ENCODE assay signal across 11 mouse cellular contexts in genomic region chr9:37403011-37403410, GRCm38 (mm10). TPM values are rescaled to one million over a fixed set of nuclear protein-coding genes. Genes with fewer than 3 reads are reported as not detected.
DNase-seq lines count a peak whose midpoint lies in the region; ATAC-seq lines count a peak whose summit lies in the region.
"Had no signal": no experiment of that assay in that cellular context is flagged by ENCODE, and none has a peak within 500 bp of the region (broad histone marks: within the 10 kb centered on the region; RNA-seq: fewer than 3 reads in every experiment).

No protein-coding gene starts in this region.

- H3K36me3 ChIP-seq in forebrain, embryonic 10.5 days (replicated peaks) = no peaks in the 10 kb centered on the region
- no peaks in the 10 kb centered on the region for H3K36me3 ChIP-seq in forebrain, embryonic 13.5 days (ENCODE audit: poor library complexity, severe bottlenecking)
- H3K36me3 ChIP-seq in kidney, embryonic 14.5 days (ENCODE audit: control insufficient read depth, insufficient read depth, low read length) = no peaks in the 10 kb centered on the region
- H3K36me3 ChIP-seq in neural tube, embryonic 13.5 days = no peaks in the 10 kb centered on the region
- H3K36me3 ChIP-seq in neural tube, embryonic 15.5 days = no peaks in the 10 kb centered on the region
- H3K36me3 ChIP-seq: neural tube, embryonic 12.5 days had no signal

- peak overlapping the region; percentile 25; the same call in 1 of the 2 replicates for H3K4me3 ChIP-seq in forebrain, embryonic 10.5 days
- no peak overlapping the region for H3K4me3 ChIP-seq in forebrain, embryonic 13.5 days
- H3K4me3 ChIP-seq in kidney, embryonic 14.5 days (ENCODE audit: low read length) = peak overlapping the region; percentile 30
- peak overlapping the region; percentile 15; the same call in 1 of the 2 replicates for H3K4me3 ChIP-seq in neural tube, embryonic 13.5 days
- H3K4me3 ChIP-seq in neural tube, embryonic 15.5 days (replicated peaks) = no peak overlapping the region; the same call in 1 of the 2 replicates
- H3K4me3 ChIP-seq: neural tube, embryonic 12.5 days had no signal

- DNase-seq in forebrain, embryonic 10.5 days (ENCODE audit: extremely low spot score, low spot score) = no peak
- no peak for DNase-seq in kidney, adult 9 months
- no peak for DNase-seq in urinary bladder, postnatal 36 days (ENCODE audit: low spot score in 2 of 2)
- DNase-seq: gastrocnemius, postnatal 25 days; kidney, postnatal 14 days had no signal

- peaks cover 12% of the 10 kb centered on the region for H3K4me1 ChIP-seq in forebrain, embryonic 10.5 days
- peaks cover 3% of the 10 kb centered on the region; the same call in 1 of the 2 replicates for H3K4me1 ChIP-seq in forebrain, embryonic 13.5 days
- no peaks in the 10 kb centered on the region for H3K4me1 ChIP-seq in kidney, embryonic 14.5 days (ENCODE audit: control insufficient read depth, insufficient read depth, low read length)
- peaks cover 8% of the 10 kb centered on the region for H3K4me1 ChIP-seq in neural tube, embryonic 13.5 days (replicated peaks)
- H3K4me1 ChIP-seq in neural tube, embryonic 15.5 days = peaks cover 7% of the 10 kb centered on the region

- H3K27ac ChIP-seq in forebrain, embryonic 10.5 days = no peak overlapping the region
- H3K27ac ChIP-seq in forebrain, embryonic 13.5 days = no peak overlapping the region
- H3K27ac ChIP-seq in kidney, embryonic 14.5 days (ENCODE audit: low read depth, low read length) = no peak overlapping the region
- H3K27ac ChIP-seq in neural tube, embryonic 13.5 days (replicated peaks) = no peak overlapping the region
- no peak overlapping the region for H3K27ac ChIP-seq in neural tube, embryonic 15.5 days (replicated peaks)
- H3K27ac ChIP-seq: neural tube, embryonic 12.5 days had no signal

- WGBS in forebrain, embryonic 10.5 days = 89% methylated on average over 7 of the region's 7 CpGs
- 88% methylated on average over 7 of the region's 7 CpGs for WGBS in forebrain, embryonic 13.5 days
- WGBS in kidney, embryonic 14.5 days = 81% methylated on average over 7 of the region's 7 CpGs
- WGBS in neural tube, embryonic 13.5 days = 87% methylated on average over 7 of the region's 7 CpGs
- WGBS in neural tube, embryonic 15.5 days = 93% methylated on average over 7 of the region's 7 CpGs

- H3K4me2 ChIP-seq in forebrain, embryonic 13.5 days = no peak overlapping the region
- H3K4me2 ChIP-seq in kidney, embryonic 14.5 days (replicated peaks; ENCODE audit: low read depth, low read length) = peak overlapping the region; percentile 17; the same call in 1 of the 2 replicates
- 0 out of 2 replicates have a peak overlapping the region, but pooled peaks have one; percentile 18 for H3K4me2 ChIP-seq in neural tube, embryonic 13.5 days
- H3K4me2 ChIP-seq in neural tube, embryonic 15.5 days = no peak overlapping the region
- H3K4me2 ChIP-seq: neural tube, embryonic 12.5 days had no signal

- ATAC-seq in forebrain, embryonic 13.5 days = no peak
- ATAC-seq in kidney, embryonic 14.5 days (ENCODE audit: low FRiP score, low TSS enrichment) = no peak
- no peak for ATAC-seq in neural tube, embryonic 13.5 days (ENCODE audit: low read depth)
- no peak for ATAC-seq in neural tube, embryonic 15.5 days (ENCODE audit: low FRiP score)
- ATAC-seq in megakaryocyte progenitor cell, adult 5-6 weeks (replicated peaks; ENCODE audit: poor library complexity) = no peak

- H3K9ac ChIP-seq in forebrain, embryonic 13.5 days = no peak overlapping the region
- 0 out of 2 replicates have a peak overlapping the region, but pooled peaks have one; percentile 34 for H3K9ac ChIP-seq in kidney, embryonic 14.5 days (ENCODE audit: low read depth, low read length)
- no peak overlapping the region for H3K9ac ChIP-seq in neural tube, embryonic 13.5 days
- no peak overlapping the region for H3K9ac ChIP-seq in neural tube, embryonic 15.5 days (replicated peaks)
- H3K9ac ChIP-seq: neural tube, embryonic 12.5 days had no signal

- H3K9me3 ChIP-seq in forebrain, embryonic 10.5 days = no peaks in the 10 kb centered on the region
- no peaks in the 10 kb centered on the region for H3K9me3 ChIP-seq in forebrain, embryonic 13.5 days (replicated peaks)
- H3K9me3 ChIP-seq in kidney, embryonic 14.5 days (ENCODE audit: control insufficient read depth, low read length) = no peaks in the 10 kb centered on the region
- H3K9me3 ChIP-seq in neural tube, embryonic 13.5 days = no peaks in the 10 kb centered on the region
- H3K9me3 ChIP-seq in neural tube, embryonic 15.5 days (replicated peaks) = no peaks in the 10 kb centered on the region
- H3K9me3 ChIP-seq: neural tube, embryonic 12.5 days had no signal

- peaks cover 26% of the 10 kb centered on the region for H3K27me3 ChIP-seq in forebrain, embryonic 10.5 days (ENCODE audit: poor library complexity, severe bottlenecking)
- H3K27me3 ChIP-seq in forebrain, embryonic 13.5 days = 0 out of 2 replicates have a peak, but pooled peaks cover 3% of the 10 kb centered on the region
- 0 out of 2 replicates have a peak, but pooled peaks cover 4% of the 10 kb centered on the region for H3K27me3 ChIP-seq in kidney, embryonic 14.5 days (ENCODE audit: control insufficient read depth, insufficient read depth, low read length)
- H3K27me3 ChIP-seq in neural tube, embryonic 13.5 days = no peaks in the 10 kb centered on the region
- H3K27me3 ChIP-seq in neural tube, embryonic 15.5 days (replicated peaks) = 0 out of 2 replicates have a peak, but pooled peaks cover 3% of the 10 kb centered on the region

RNA-seq across cellular contexts. Expression of gene Robo4, which starts 1.3 kb away (rescaled TPM):
- 4.8 and 6.8 TPM in 2 replicates for polyA plus RNA-seq in forebrain, embryonic 10.5 days (2016; fragmentation: Nextera tagmentation; extraction: Ambion mirVana)
- polyA plus RNA-seq in forebrain, embryonic 13.5 days (2015; fragmentation: Nextera tagmentation; extraction: Ambion mirVana) = 3.1 and 4.2 TPM in 2 replicates
- polyA plus RNA-seq in kidney, embryonic 14.5 days (2014; fragmentation: Nextera tagmentation; extraction: Ambion mirVana) = 10.5 and 11.9 TPM in 2 replicates
- polyA plus RNA-seq in neural tube, embryonic 13.5 days (2015; fragmentation: Nextera tagmentation; extraction: Ambion mirVana) = 6.2 and 7.8 TPM in 2 replicates
- polyA plus RNA-seq in neural tube, embryonic 15.5 days (2015; fragmentation: Nextera tagmentation; extraction: Ambion mirVana) = 5.4 and 6.2 TPM in 2 replicates
- total RNA-seq in megakaryocyte progenitor cell, adult 5-6 weeks (2015) = 0.17 and 0.86 TPM in 2 replicates
- 0.30 TPM in 1 of 2 replicates, not detected in the other for total RNA-seq in megakaryocyte progenitor cell, adult 5-6 weeks (2017)

RNA-seq across cellular contexts. Expression of gene Robo3, which starts 30.0 kb away (rescaled TPM):
- polyA plus RNA-seq in forebrain, embryonic 10.5 days (2016; fragmentation: Nextera tagmentation; extraction: Ambion mirVana) = 3.9 and 5.5 TPM in 2 replicates
- 7.1 and 9.3 TPM in 2 replicates for polyA plus RNA-seq in forebrain, embryonic 13.5 days (2015; fragmentation: Nextera tagmentation; extraction: Ambion mirVana)
- 0.09 and 0.11 TPM in 2 replicates for polyA plus RNA-seq in kidney, embryonic 14.5 days (2014; fragmentation: Nextera tagmentation; extraction: Ambion mirVana)
- 63.2 and 65.0 TPM in 2 replicates for polyA plus RNA-seq in neural tube, embryonic 13.5 days (2015; fragmentation: Nextera tagmentation; extraction: Ambion mirVana)
- 4.8 and 8.7 TPM in 2 replicates for polyA plus RNA-seq in neural tube, embryonic 15.5 days (2015; fragmentation: Nextera tagmentation; extraction: Ambion mirVana)
- 0.07 and 0.32 TPM in 2 replicates for total RNA-seq in megakaryocyte progenitor cell, adult 5-6 weeks (2015)
- total RNA-seq in megakaryocyte progenitor cell, adult 5-6 weeks (2017) = 0.10 TPM in 1 of 2 replicates, not detected in the other
- total RNA-seq: gastrocnemius, postnatal 25 days had no signal

RNA-seq across cellular contexts. Expression of gene Hepacam, which starts 35.9 kb away (rescaled TPM):
- 0.07 TPM in 1 of 2 replicates, not detected in the other for polyA plus RNA-seq in forebrain, embryonic 10.5 days (2016; fragmentation: Nextera tagmentation; extraction: Ambion mirVana)
- 0.44 and 0.49 TPM in 2 replicates for polyA plus RNA-seq in forebrain, embryonic 13.5 days (2015; fragmentation: Nextera tagmentation; extraction: Ambion mirVana)
- not detected in 2 replicates for polyA plus RNA-seq in kidney, embryonic 14.5 days (2014; fragmentation: Nextera tagmentation; extraction: Ambion mirVana)
- 6.7 and 6.9 TPM in 2 replicates for polyA plus RNA-seq in neural tube, embryonic 13.5 days (2015; fragmentation: Nextera tagmentation; extraction: Ambion mirVana)
- 25.6 and 25.8 TPM in 2 replicates for polyA plus RNA-seq in neural tube, embryonic 15.5 days (2015; fragmentation: Nextera tagmentation; extraction: Ambion mirVana)
- total RNA-seq in megakaryocyte progenitor cell, adult 5-6 weeks (2015) = not detected in 2 replicates
- total RNA-seq in megakaryocyte progenitor cell, adult 5-6 weeks (2017) = not detected in 2 replicates

RNA-seq across cellular contexts. Expression of gene Ccdc15, which starts 54.8 kb away (rescaled TPM):
- polyA plus RNA-seq in forebrain, embryonic 10.5 days (2016; fragmentation: Nextera tagmentation; extraction: Ambion mirVana) = 12.6 and 13.4 TPM in 2 replicates
- 9.5 and 12.6 TPM in 2 replicates for polyA plus RNA-seq in forebrain, embryonic 13.5 days (2015; fragmentation: Nextera tagmentation; extraction: Ambion mirVana)
- polyA plus RNA-seq in kidney, embryonic 14.5 days (2014; fragmentation: Nextera tagmentation; extraction: Ambion mirVana) = 5.8 and 8.2 TPM in 2 replicates
- 7.9 and 9.0 TPM in 2 replicates for polyA plus RNA-seq in neural tube, embryonic 13.5 days (2015; fragmentation: Nextera tagmentation; extraction: Ambion mirVana)
- 6.4 and 7.7 TPM in 2 replicates for polyA plus RNA-seq in neural tube, embryonic 15.5 days (2015; fragmentation: Nextera tagmentation; extraction: Ambion mirVana)
- total RNA-seq in megakaryocyte progenitor cell, adult 5-6 weeks (2015) = 15.9 and 20.4 TPM in 2 replicates
- 12.9 and 17.9 TPM in 2 replicates for total RNA-seq in megakaryocyte progenitor cell, adult 5-6 weeks (2017)

Comparison
In these comparisons a context has a peak if more than half of its experiments do, and no peak if none do; other contexts are left out.
1. H3K4me3 ChIP-seq: peak in forebrain, embryonic 10.5 days (single experiment), kidney, embryonic 14.5 days (single experiment) and neural tube, embryonic 13.5 days (single experiment); none in forebrain, embryonic 13.5 days (single experiment) and neural tube, embryonic 15.5 days (single experiment).
2. H3K4me2 ChIP-seq: peak in kidney, embryonic 14.5 days (single experiment) and neural tube, embryonic 13.5 days (single experiment); none in forebrain, embryonic 13.5 days (single experiment) and neural tube, embryonic 15.5 days (single experiment).